Mouse (Mus musculus): Measurements from ENCODE around the gene Wdr62. TPM values are rescaled to one million over a fixed set of nuclear protein-coding genes. Genes with fewer than 3 reads are reported as not detected.

Wdr62 gene
- polyA plus RNA-seq, 1 experiment: 40.6 TPM

DNA sequence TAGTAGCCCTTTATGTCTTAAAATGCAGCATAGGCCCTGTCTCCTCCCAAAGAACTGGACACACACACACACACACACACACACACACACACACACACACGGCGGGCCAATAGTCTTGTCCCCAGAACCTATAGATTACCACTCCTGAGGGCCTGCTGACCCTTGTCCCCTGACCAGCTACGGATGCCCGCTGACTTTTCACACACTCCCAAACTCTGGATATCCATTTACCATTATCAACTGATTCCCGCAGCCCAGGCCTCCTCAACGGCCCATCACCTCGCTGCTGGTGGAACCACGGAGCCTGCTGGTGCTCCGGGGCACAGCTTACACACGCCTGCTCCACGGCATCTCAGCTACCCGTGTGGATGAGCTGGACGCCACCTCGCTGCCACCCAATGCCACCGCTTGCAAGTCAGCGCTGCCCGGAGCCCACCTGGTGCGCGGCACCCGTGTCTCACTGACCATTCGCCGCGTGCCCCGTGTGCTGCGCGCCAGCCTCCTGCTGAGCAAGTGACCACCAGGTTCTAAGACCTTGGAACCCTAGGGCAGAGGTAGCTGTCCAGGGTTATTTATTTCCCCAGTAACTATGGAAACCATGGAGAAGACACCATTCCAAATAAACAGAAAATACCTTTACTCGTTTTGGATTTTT lies 33.6 kb upstream of the Wdr62 start:
- no peak for TF ChIP-seq GATA1 (IDR thresholded peaks at IDR 0.05; ENCODE audit: low read length)

DNA sequence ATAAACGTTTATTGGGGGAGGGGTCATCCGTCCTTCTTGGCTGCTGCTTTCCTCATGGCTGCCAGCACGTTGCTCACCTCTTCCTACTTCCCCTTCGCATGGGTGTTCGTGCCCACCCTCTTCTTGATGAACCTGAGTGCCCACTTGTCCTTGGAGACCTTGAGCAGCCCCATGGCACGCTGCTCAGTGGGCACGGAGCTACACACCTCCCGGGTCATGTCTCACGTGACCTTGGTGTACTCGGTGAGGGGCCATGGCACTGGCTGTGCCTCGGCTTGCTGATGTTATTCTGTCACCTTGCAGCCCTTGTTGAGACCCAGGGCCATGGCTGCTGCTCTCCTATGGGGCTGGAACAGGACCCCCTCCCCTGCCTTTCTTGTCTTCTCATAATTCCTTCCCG lies 29.9 kb upstream of the Wdr62 start:
- no peak for TF ChIP-seq GATA1 (IDR thresholded peaks at IDR 0.05; ENCODE audit: low read length)

GRCm38 (mm10) chr7:30309395-30310129 lies 29.3 kb upstream of the Wdr62 start:
- TF ChIP-seq GATA1 (IDR thresholded peaks at IDR 0.05; ENCODE audit: low read length): no peak

DNA sequence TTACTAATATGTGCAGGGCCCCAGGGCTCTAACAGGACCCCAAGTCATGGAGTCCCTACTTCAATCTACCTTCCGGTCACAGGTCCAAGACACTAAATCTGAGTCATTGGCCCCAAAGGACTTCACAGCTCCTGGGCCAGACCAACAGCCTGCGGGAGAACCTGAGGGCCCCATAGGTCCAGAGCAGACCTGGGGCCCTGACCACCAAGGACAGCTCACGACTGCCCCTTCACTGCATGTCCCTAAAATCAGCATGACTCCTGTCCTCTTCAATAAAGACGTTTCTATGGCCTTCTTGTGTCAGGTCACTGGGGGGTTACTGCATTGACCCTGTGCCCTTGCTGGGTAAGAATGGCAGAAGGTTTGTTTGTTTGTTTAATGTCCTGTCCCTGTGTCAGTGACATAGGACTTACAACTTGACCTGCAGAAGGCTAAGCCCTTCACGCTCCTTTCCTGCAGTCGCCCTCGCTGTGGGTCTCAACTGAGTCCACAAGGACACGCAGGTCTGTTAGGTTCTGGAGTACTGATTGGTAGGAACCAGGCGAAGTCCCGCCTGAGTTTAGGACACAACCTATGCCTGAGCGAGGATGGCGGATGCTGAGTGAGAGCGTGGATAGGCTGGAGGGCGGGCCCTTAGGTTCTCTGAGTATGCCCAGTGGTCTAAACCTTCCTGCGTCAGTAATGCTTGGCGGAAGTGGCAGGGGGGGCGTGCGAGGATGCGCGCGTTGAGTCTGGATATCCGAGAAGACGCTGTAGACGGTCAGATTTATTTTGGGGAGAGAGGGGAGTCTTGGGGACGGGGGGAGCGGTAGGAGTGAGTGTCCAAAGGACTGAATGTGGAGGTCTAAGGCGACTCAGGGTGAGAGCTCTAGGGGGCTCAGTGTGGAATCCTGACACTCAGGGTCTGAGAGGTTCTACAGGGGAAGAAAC lies 28.1 kb upstream of the Wdr62 start, which contains the start of gene Alkbh6:
Gene Alkbh6, plus strand, starts transcription at position 642 of the 930 bp plus-strand sequence.
- no peak for TF ChIP-seq GATA1 (IDR thresholded peaks at IDR 0.05; ENCODE audit: low read length)

DNA sequence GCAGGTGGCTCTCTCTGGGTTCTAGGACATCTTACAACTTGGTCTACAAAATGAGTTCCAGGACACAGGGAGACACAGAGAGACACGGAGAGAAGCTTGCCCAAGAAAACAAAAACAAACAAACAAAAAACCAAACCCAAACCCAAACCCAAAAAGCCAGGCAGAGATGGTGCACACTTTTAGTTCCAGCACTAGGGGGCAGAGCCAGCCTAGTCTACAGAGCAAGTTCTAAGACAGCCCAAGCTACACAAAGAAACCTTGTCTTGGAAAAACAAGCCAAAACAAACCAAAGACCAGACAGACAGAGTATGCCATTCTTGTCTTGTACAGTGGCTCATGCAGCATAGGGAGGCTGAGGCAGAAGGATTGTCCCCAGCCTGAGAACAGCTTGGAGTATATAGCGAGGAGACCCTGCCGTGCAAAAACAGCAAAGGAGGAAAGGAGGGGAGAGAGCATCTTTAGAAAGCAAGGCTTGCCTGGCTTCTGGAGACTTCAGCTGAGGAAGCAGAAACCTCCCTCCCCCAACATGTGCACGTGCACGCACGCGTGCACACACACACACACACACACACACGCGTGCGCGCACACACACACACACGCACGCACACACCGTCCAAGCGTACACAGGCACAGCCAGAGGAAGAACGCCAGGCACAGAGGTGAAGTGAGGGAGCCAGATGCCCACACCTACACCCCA lies 26.0 kb upstream of the Wdr62 start:
- TF ChIP-seq GATA1 (IDR thresholded peaks at IDR 0.05; ENCODE audit: low read length): no peak

DNA sequence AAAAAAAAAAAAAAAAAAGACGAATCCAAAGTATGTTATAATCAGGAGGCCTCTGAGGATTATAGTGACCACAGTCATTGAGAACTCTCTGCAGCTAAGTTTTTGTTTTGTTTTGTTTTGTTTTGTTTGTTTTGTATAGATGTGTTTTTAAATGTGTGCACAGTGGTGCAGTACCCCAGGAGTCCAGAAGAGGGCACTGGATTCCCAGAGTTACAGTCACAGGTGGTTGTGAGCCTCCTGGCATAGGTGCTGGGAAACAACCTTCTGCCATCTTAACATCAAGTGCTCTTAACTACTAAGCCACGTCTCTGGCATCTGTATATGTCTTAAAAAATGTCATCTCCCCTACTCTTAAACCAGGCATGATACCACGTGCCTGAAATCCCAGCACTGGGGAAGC lies 20.7 kb upstream of the Wdr62 start:
- TF ChIP-seq GATA1 (IDR thresholded peaks at IDR 0.05; ENCODE audit: low read length): no peak

- TF ChIP-seq GATA1 (IDR thresholded peaks at IDR 0.05; ENCODE audit: low read length): no peak
These were observed 17.0 kb upstream of the Wdr62 start for GRCm38 (mm10) chr7:30297266-30297665.

DNA sequence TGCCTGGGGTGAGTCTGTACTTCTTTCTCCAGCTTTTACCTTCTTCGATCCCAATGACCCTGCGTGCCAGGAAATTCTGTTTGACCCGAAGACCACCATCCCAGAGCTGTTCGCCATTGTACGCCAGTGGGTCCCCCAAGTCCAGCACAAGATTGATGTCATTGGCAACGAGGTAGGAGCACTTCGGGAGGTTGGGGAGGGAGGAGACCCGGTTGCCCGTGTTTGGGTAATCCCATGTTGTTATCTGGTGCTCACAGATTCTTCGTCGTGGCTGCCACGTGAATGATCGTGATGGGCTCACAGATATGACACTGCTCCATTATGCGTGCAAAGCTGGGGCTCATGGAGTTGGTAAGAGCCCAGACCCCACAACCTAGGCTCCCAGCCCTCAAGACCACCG lies 16.6 kb upstream of the Wdr62 start:
- no peak for TF ChIP-seq GATA1 (IDR thresholded peaks at IDR 0.05; ENCODE audit: low read length)

DNA sequence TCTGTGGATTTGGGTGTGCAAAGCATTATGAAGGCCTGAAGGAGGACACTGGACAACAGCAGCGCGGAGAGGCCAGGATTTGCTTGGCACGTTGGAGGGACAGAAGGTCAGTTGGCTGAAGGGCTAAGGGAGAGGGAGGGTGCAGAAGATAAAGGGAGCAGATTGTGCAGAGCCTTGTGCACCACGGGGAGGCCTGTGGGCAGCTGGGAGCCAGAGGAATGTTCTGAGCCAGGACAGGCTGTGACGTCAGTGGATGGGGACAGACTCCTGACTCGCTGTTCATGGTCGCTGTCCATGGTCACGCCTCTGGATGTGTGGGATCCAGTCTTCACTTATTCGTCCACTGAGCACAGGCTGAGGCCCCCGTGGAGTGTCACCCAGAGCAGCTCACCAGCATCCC lies 14.9 kb upstream of the Wdr62 start:
- no peak for TF ChIP-seq GATA1 (IDR thresholded peaks at IDR 0.05; ENCODE audit: low read length)

DNA sequence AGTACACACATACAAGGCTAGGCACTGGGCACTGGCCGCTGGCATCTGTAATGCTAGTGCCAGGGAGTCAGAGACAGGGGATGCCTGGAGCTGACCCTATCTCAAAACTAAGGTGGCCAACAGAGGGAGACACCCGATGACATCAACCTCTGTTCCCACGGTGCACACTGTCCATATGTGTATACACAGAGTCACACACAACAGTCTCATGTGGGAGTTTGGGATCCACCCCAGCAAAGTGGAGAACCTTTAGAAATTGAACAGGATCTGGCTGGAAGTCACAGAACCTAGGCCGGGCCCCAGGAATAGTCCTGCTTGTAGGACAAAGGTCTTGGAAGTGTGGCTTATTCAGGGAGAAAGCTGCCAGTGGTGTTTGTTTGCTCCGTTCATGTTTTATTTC lies 14.1 kb upstream of the Wdr62 start:
- TF ChIP-seq GATA1 (IDR thresholded peaks at IDR 0.05; ENCODE audit: low read length): no peak

GRCm38 (mm10) chr7:30293795-30294194 lies 13.6 kb upstream of the Wdr62 start:
- no peak for TF ChIP-seq GATA1 (IDR thresholded peaks at IDR 0.05; ENCODE audit: low read length)

GRCm38 (mm10) chr7:30291215-30292131 lies 11.3 kb upstream of the Wdr62 start, which contains the start of gene Clip3:
Gene Clip3, plus strand, starts transcription at chr7:30291728.
- no peak for TF ChIP-seq GATA1 (IDR thresholded peaks at IDR 0.05; ENCODE audit: low read length)

- TF ChIP-seq GATA1 (IDR thresholded peaks at IDR 0.05; ENCODE audit: low read length): no peak
These were observed 9.6 kb upstream of the Wdr62 start for GRCm38 (mm10) chr7:30289714-30290399.
